Mouse (Mus musculus) lung, postnatal 0 days (tissue): ENCODE data around the gene 4931406P16Rik. TPM values are rescaled to one million over a fixed set of nuclear protein-coding genes. Genes with fewer than 3 reads are reported as not detected.
"Not testable (repeated sequence)": the region's sequence is repeated elsewhere in the genome, so short reads cannot be mapped to it uniquely, and the experiment has no call there.

Source experiments
- ATAC-seq: fragments of 200-750 bp; cut with Nextera tagmentation; 2 replicates; pipeline ENCODE4 v1.8.0; 2017; ENCODE audit warnings: moderate library complexity
- DNase-seq: peaks from one replicate; pipeline ENCODE4 v3.0.0-alpha.2; 2016; ENCODE audit warnings: low spot score
- H3K27ac ChIP-seq: fragments of 300-500 bp; sonication (generic); 2 replicates; pipeline ENCODE4 v1.5.1; 2014; ENCODE audit warnings: antibody characterized with exemption, mild to moderate bottlenecking, low read length, mixed read lengths
- H3K27me3 ChIP-seq: fragments of 300-500 bp; sonication (generic); replicated peaks from 2 replicates; pipeline ENCODE4 v1.6.1; 2014; ENCODE audit warnings: low read length, mixed read lengths; ENCODE audit not compliant: insufficient read depth
- H3K36me3 ChIP-seq: fragments of 300-500 bp; sonication (generic); 2 replicates; pipeline ENCODE4 v1.6.1; 2014; ENCODE audit warnings: low read length, mixed read lengths; ENCODE audit not compliant: insufficient read depth
- H3K4me1 ChIP-seq: fragments of 300-500 bp; sonication (generic); 2 replicates; pipeline ENCODE4 v1.6.1; 2014; ENCODE audit warnings: antibody characterized with exemption, low read depth, low read length, mixed read lengths; ENCODE audit not compliant: insufficient read depth
- H3K4me2 ChIP-seq: fragments of 300-500 bp; sonication (generic); replicated peaks from 2 replicates; pipeline ENCODE4 v1.6.1; 2014; ENCODE audit warnings: low read depth, mild to moderate bottlenecking, low read length, moderate library complexity, mixed read lengths
- H3K4me3 ChIP-seq: fragments of 300-500 bp; sonication (generic); 2 replicates; pipeline ENCODE4 v1.5.1; 2014; ENCODE audit warnings: low read depth, low read length
- H3K9ac ChIP-seq: fragments of 300-500 bp; sonication (generic); replicated peaks from 2 replicates; pipeline ENCODE4 v1.6.1; 2014; ENCODE audit warnings: low read depth, mild to moderate bottlenecking
- H3K9me3 ChIP-seq: fragments of 300-500 bp; sonication (generic); 2 replicates; pipeline ENCODE4 v1.6.1; 2016; ENCODE audit warnings: low read length, mixed read lengths
- CTCF ChIP-seq: IDR thresholded peaks from 2 replicates; pipeline ENCODE4 v1.5.1; 2016; ENCODE audit warnings: antibody characterized with exemption, mild to moderate bottlenecking
- EP300 ChIP-seq: IDR thresholded peaks from 2 replicates; pipeline ENCODE4 v1.6.1; 2016; ENCODE audit warnings: antibody characterized with exemption, mild to moderate bottlenecking, control low read depth
- WGBS: fragments of 180-500 bp; shearing (Covaris S2); extraction: QIAGEN DNeasy Blood & Tissue Kit; methylation state at CpG from one replicate; pipeline ENCODE4 v1.1.7; 2014; 5-methylcytosine and 5-hydroxymethylcytosine counted together
- polyA plus RNA-seq: library from polyadenylated mRNA; unstranded; fragments of >200 nt; fragmentation: Nextera tagmentation; extraction: Ambion mirVana; gene quantifications from 2 replicates; pipeline ENCODE4 v1.2.1, GENCODE M21; 2015

The 4931406P16Rik gene
- polyA plus RNA-seq, 1 experiment from 2014 or later: 57.3 TPM

DNA sequence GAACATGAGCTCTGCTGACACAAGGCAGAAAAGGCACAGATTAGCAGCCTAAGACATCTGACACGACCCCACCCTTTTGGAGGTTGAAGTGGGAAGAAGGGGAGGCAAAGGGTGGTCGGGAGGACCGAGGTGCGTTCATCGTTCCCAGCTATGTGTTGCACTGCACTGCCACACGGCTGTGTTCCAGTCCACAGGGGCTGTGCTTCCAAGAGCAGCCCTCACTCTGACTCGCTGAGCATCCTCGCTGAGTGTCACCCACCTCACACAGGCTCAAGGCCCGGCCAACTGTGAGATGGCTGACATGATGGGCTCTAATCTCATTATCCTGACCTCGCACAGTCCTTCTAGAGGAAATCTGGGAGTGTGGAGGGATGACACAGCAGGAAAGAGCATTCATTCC, 96.9 kb downstream of the 4931406P16Rik start:
- Histone ChIP-seq H3K4me3 (no peak overlapping the region), H3K36me3 (peaks cover 48% of the 10 kb centered on the region), H3K9me3 (no peaks in the 10 kb centered on the region), H3K27me3 (no peaks in the 10 kb centered on the region), H3K4me1 (no peaks in the 10 kb centered on the region), H3K9ac (no peak overlapping the region), H3K4me2 (no peak overlapping the region), H3K27ac (no peak overlapping the region)
- 86% methylated on average over 9 of the region's 10 CpGs for WGBS
- TF ChIP-seq CTCF (no peak), EP300 (no peak)
- DNase-seq: no peak
- ATAC-seq: no peak

DNA sequence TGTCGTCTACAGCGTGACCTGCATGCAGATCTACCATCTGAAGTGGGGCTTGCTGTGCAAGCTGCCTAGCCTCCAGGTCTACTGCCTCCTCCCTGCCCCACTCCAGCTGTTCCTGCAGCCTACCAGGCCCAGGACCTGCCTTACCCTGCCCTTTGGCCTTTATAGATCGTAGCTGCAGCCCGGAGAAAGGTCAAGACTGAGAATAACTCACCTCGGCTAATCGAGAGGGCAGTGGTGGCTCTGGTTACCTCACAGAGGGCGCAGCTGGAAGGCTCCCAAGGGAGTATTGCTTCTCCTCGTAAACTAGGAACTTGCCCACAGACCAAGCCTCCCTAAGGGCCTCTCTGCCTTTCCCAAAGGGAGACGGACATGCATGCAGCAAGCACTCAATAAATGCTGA, 97.9 kb downstream of the 4931406P16Rik start:
- TF ChIP-seq EP300 (no peak), CTCF (no peak)
- DNase-seq (no peak), ATAC-seq (no peak)
- no peaks in the 10 kb centered on the region for H3K4me1 ChIP-seq
- no peak overlapping the region for H3K4me3 ChIP-seq
- WGBS: 86% methylated on average over 9 of the region's 9 CpGs
- no peak overlapping the region for H3K27ac ChIP-seq
- peaks cover 53% of the 10 kb centered on the region for H3K36me3 ChIP-seq
- no peak overlapping the region for H3K4me2 ChIP-seq
- H3K27me3 ChIP-seq: no peaks in the 10 kb centered on the region
- H3K9me3 ChIP-seq: no peaks in the 10 kb centered on the region
- no peak overlapping the region for H3K9ac ChIP-seq

DNA sequence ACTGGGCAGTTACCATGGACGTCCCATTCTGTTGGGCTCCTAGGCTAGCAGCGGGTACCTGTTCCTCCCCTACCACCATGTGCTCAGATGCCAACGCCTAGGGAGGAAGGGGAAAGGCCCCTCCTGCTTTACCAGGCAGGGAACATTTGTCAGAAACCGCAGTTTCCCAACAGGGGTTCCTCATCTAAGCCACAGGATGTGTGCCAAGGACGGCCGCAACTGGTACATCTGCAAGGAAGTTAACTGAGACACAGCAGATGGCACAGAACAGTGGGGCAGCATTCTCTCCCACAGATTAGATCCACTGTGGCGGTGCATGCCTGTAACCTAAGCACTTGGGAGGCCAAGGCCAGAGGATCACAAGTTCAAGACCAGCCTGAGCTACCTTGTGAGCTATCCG, 98.7 kb downstream of the 4931406P16Rik start:
- 91% methylated on average over 8 of the region's 8 CpGs for WGBS
- Histone ChIP-seq H3K27me3 (no peaks in the 10 kb centered on the region), H3K4me3 (no peak overlapping the region), H3K4me2 (no peak overlapping the region), H3K36me3 (peaks cover 53% of the 10 kb centered on the region), H3K9ac (no peak overlapping the region), H3K9me3 (no peaks in the 10 kb centered on the region), H3K27ac (no peak overlapping the region), H3K4me1 (no peaks in the 10 kb centered on the region)
- TF ChIP-seq CTCF (no peak), EP300 (no peak)
- DNase-seq (peak; percentile 27), ATAC-seq (no peak)

DNA sequence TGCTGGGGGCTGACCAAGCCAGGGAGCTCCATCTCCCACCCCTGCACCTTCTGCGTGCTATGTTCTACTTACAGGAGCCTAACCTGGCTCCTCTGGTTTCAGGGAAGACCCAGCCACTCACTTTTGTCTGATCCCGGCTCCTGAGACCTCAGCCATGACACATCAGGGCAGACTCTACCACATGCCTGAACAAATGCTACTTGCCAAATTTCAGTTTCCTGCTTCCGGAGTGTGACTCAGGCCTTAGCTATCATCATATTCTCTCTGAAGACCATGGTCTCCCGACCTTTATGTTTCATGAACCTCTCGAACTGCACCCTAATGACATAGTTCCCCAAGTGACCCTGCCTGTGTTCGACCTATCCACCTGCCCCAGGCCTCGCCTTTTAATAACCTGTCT, 100.1 kb downstream of the 4931406P16Rik start:
- DNase-seq (no peak), ATAC-seq (no peak)
- H3K36me3 ChIP-seq: peaks cover 52% of the 10 kb centered on the region
- H3K27me3 ChIP-seq: no peaks in the 10 kb centered on the region
- H3K9ac ChIP-seq: no peak overlapping the region
- H3K4me1 ChIP-seq: no peaks in the 10 kb centered on the region
- TF ChIP-seq CTCF (no peak), EP300 (no peak)
- no peak overlapping the region for H3K27ac ChIP-seq
- no peak overlapping the region for H3K4me3 ChIP-seq
- H3K4me2 ChIP-seq: no peak overlapping the region
- H3K9me3 ChIP-seq: no peaks in the 10 kb centered on the region
- WGBS: 84% methylated on average over 7 of the region's 7 CpGs

DNA sequence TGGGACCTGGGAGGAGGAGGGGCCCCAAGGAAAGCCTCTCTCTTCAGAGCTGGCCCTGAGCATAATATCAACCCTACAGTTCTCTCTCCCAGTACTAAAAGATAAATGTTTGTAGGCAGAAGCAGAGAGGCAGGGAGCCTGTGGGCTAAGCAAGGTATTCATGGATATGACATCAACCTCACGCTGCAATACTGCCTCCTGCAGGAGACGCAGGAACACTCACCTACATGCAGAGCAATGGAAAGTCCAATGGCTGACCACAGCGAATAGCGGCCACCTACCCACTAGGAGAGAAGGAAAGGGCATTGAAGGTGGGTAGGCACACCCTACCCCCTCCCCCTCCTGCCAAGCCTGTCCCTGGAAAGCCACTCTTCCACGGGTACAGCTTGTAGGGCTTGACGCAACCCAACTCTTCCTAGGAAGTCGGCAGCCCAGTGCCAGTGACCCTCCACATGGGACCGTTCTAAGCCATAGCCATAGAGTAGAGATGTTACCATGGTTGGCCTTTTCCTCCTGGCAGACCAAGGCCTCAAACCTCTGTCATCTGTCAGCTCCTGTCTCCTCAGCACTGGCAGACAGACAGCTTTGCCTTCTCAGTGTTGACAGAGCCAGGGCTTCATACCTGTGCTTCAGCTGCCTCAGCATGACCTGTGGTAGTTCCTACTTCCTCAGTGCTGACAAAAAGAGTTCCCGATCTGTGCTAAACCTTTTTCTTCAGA, 105.2 kb downstream of the 4931406P16Rik start:
- Histone ChIP-seq H3K4me3 (no peak overlapping the region), H3K9me3 (no peaks in the 10 kb centered on the region), H3K27me3 (no peaks in the 10 kb centered on the region), H3K4me2 (no peak overlapping the region), H3K36me3 (peaks cover 70% of the 10 kb centered on the region), H3K4me1 (no peaks in the 10 kb centered on the region), H3K9ac (no peak overlapping the region), H3K27ac (no peak overlapping the region)
- 85% methylated on average over 9 of the region's 9 CpGs for WGBS
- ATAC-seq (no peak), DNase-seq (no peak)
- peak; percentile 37; the same call in 1 of the 2 replicates for TF ChIP-seq CTCF
- TF ChIP-seq EP300: no peak

DNA sequence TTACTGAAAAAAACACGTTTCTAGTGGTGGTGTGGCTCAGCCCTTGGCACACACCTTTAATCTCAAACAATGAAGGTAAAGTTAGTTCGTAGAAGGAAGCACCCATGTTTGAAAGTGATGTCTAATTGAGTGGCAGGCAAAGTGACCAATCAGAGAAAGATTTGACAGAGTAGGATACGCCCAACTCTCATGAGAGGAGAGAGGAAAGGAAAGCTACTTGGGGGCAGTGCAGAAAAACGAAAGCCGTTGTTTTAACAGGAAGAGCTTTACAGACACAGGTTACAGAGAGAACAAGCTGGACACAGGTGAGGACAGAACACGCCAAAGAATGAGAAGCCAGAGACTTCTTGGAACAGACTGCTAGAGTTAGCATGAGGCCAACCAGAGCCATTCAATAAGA, 107.0 kb downstream of the 4931406P16Rik start:
- Histone ChIP-seq H3K9ac (no peak overlapping the region), H3K9me3 (no peaks in the 10 kb centered on the region), H3K4me2 (no peak overlapping the region), H3K36me3 (peaks cover 57% of the 10 kb centered on the region), H3K27ac (no peak overlapping the region), H3K4me3 (no peak overlapping the region), H3K27me3 (no peaks in the 10 kb centered on the region), H3K4me1 (no peaks in the 10 kb centered on the region)
- TF ChIP-seq EP300 (no peak), CTCF (no peak)
- no peak for DNase-seq
- 86% methylated on average over 6 of the region's 6 CpGs for WGBS
- ATAC-seq: no peak

DNA sequence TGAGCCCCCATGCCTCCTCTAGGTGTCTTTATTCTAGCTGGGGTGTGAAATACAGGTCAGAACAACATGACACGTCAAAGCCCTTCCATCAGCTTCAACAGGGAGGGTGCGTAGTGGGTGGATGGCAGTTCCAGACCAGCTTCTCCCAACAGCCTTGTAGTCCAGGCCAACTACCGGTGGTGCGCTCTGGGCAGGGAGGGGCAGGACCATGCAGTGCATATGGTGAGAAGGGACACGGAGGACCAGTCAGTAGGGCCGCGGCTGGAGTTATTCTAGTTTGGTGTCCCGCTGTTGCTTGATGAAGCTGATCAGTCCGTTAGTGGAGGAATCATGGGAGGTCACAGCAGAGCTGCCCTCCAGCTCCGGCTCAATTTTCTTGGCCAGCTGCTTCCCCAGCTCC, 111.2 kb downstream of the 4931406P16Rik start:
- H3K9ac ChIP-seq, ATAC-seq, H3K4me3 ChIP-seq, H3K9me3 ChIP-seq, H3K4me2 ChIP-seq, H3K27me3 ChIP-seq, H3K27ac ChIP-seq, H3K4me1 ChIP-seq, DNase-seq: not testable (repeated sequence)
- peaks cover 41% of the 10 kb centered on the region; the same call in 1 of the 2 replicates for H3K36me3 ChIP-seq
- 92% methylated on average over 8 of the region's 10 CpGs for WGBS
